Mouse (Mus musculus) cerebellum, postnatal 36 days (tissue): ENCODE results near the gene Cacng4.

ENCODE experiments used
- DNase-seq, 2 experiments: peaks; one replicate each; pipeline ENCODE4 v3.0.0; 2021 to 2022; ENCODE audit warnings: mixed read lengths in 2 of 2

Cacng4 gene

GRCm38 (mm10) chr11:107772002-107772401 is 22.4 kb downstream of the Cacng4 start:
- DNase-seq, result no peak

GRCm38 (mm10) chr11:107768361-107768760 is 26.0 kb downstream of the Cacng4 start:
- DNase-seq, result no peak

GRCm38 (mm10) chr11:107766932-107767331 is 27.4 kb downstream of the Cacng4 start:
- DNase-seq, result peak; percentile 50 to 52

- no peak for DNase-seq
These were observed 31.5 kb downstream of the Cacng4 start for GRCm38 (mm10) chr11:107762688-107763460.

- DNase-seq, result peak in 1 of 2 experiments; percentile 14
These were observed 32.4 kb downstream of the Cacng4 start for GRCm38 (mm10) chr11:107761790-107762500.

- no peak for DNase-seq
These were observed 34.4 kb downstream of the Cacng4 start for GRCm38 (mm10) chr11:107760001-107760400.

- no peak for DNase-seq
These were observed 34.8 kb downstream of the Cacng4 start for GRCm38 (mm10) chr11:107759516-107759915.

GRCm38 (mm10) chr11:107749114-107749513 is 45.2 kb downstream of the Cacng4 start:
- no peak for DNase-seq

- DNase-seq, result no peak
These were observed 45.9 kb downstream of the Cacng4 start for GRCm38 (mm10) chr11:107748243-107749035.

- no peak for DNase-seq
These were observed 51.3 kb downstream of the Cacng4 start for GRCm38 (mm10) chr11:107743100-107743499.

- DNase-seq, result no peak
These were observed 55.8 kb downstream of the Cacng4 start for GRCm38 (mm10) chr11:107738418-107739099.

- no peak for DNase-seq
These were observed 56.5 kb downstream of the Cacng4 start for GRCm38 (mm10) chr11:107737886-107738285.

- no peak for DNase-seq
These were observed 60.2 kb downstream of the Cacng4 start for GRCm38 (mm10) chr11:107734133-107734532.

GRCm38 (mm10) chr11:107731498-107731897 is 62.9 kb downstream of the Cacng4 start:
- DNase-seq, result peak in 1 of 2 experiments; percentile 16

- DNase-seq, result peak; percentile 56 to 61
These were observed 63.4 kb downstream of the Cacng4 start for GRCm38 (mm10) chr11:107730940-107731339.

- no peak for DNase-seq
These were observed 65.2 kb downstream of the Cacng4 start for GRCm38 (mm10) chr11:107729141-107729540.

GRCm38 (mm10) chr11:107728073-107728863 is 66.1 kb downstream of the Cacng4 start:
- no peak for DNase-seq

GRCm38 (mm10) chr11:107724603-107725002 is 69.8 kb downstream of the Cacng4 start:
- no peak for DNase-seq

GRCm38 (mm10) chr11:107721057-107721456 is 73.3 kb downstream of the Cacng4 start:
- no peak for DNase-seq

- no peak for DNase-seq
These were observed 73.9 kb downstream of the Cacng4 start for GRCm38 (mm10) chr11:107720264-107721021.
